Mouse (Mus musculus): ENCODE data around the gene Dapk2.

The Dapk2 gene

GRCm38 (mm10) chr9:66157958-66158830 is at the start of gene Dapk2:
Gene Dapk2, plus strand, starts transcription at chr9:66158223.
- in situ Hi-C loops (cut with MboI, MseI): no loop called here

- in situ Hi-C loops (cut with MboI, MseI): no loop called here
These were observed 48.4 kb upstream of the Dapk2 start for GRCm38 (mm10) chr9:66109574-66109973.

GRCm38 (mm10) chr9:66110126-66110525 is 47.9 kb upstream of the Dapk2 start:
- in situ Hi-C loops (cut with MboI, MseI): no loop called here

- in situ Hi-C loops (cut with MboI, MseI): no loop called here
These were observed 47.2 kb upstream of the Dapk2 start for GRCm38 (mm10) chr9:66110611-66111379.

GRCm38 (mm10) chr9:66114341-66114740 is 43.7 kb upstream of the Dapk2 start:
- in situ Hi-C loops (cut with MboI, MseI): no loop called here

GRCm38 (mm10) chr9:66116890-66117289 is 41.1 kb upstream of the Dapk2 start:
- in situ Hi-C loops (cut with MboI, MseI): no loop called here

- in situ Hi-C loops (cut with MboI, MseI): no loop called here
These were observed 38.5 kb upstream of the Dapk2 start for GRCm38 (mm10) chr9:66119498-66119897.

- in situ Hi-C loops (cut with MboI, MseI): loop anchor here (5.0 kb wide), 1 partner anchor 53 kb away; the partner anchor contains the start of gene Snx22
These were observed 37.9 kb upstream of the Dapk2 start for GRCm38 (mm10) chr9:66120106-66120505.

- in situ Hi-C loops (cut with MboI, MseI): loop anchor here (5.0 kb wide), 1 partner anchor 54 kb away; the partner anchor contains the start of gene Snx22
These were observed 37.1 kb upstream of the Dapk2 start for GRCm38 (mm10) chr9:66120945-66121344.

GRCm38 (mm10) chr9:66121421-66121820 is 36.6 kb upstream of the Dapk2 start:
- in situ Hi-C loops (cut with MboI, MseI): loop anchor here (5.0 kb wide), 1 partner anchor 54 kb away; the partner anchor contains the start of gene Snx22

GRCm38 (mm10) chr9:66123648-66124047 is 34.4 kb upstream of the Dapk2 start:
- in situ Hi-C loops (cut with MboI, MseI): loop anchor here (5.0 kb wide), 1 partner anchor 56 kb away; the partner anchor contains the start of gene Snx22

GRCm38 (mm10) chr9:66124111-66124531 is 33.9 kb upstream of the Dapk2 start:
- in situ Hi-C loops (cut with MboI, MseI): loop anchor here (5.0 kb wide), 1 partner anchor 57 kb away; the partner anchor contains the start of gene Snx22

- in situ Hi-C loops (cut with MboI, MseI): loop anchor here (5.0 kb wide), 1 partner anchor 58 kb away; the partner anchor contains the start of gene Snx22
These were observed 33.1 kb upstream of the Dapk2 start for GRCm38 (mm10) chr9:66124681-66125542.

- in situ Hi-C loops (cut with MboI, MseI): no loop called here
These were observed 32.2 kb upstream of the Dapk2 start for GRCm38 (mm10) chr9:66125543-66126455.

GRCm38 (mm10) chr9:66126456-66127192 is 31.4 kb upstream of the Dapk2 start, which contains the start of the genes Snx1 and Ciao2a:
Gene Snx1, minus strand, starts transcription at chr9:66126587.
Gene Ciao2a, plus strand, starts transcription at chr9:66126611.
- in situ Hi-C loops (cut with MboI, MseI): no loop called here

GRCm38 (mm10) chr9:66127193-66127546 is 30.9 kb upstream of the Dapk2 start:
- in situ Hi-C loops (cut with MboI, MseI): no loop called here

GRCm38 (mm10) chr9:66127884-66128283 is 30.1 kb upstream of the Dapk2 start:
- in situ Hi-C loops (cut with MboI, MseI): no loop called here

GRCm38 (mm10) chr9:66131466-66131865 is 26.6 kb upstream of the Dapk2 start:
- in situ Hi-C loops (cut with MboI, MseI): no loop called here

- in situ Hi-C loops (cut with MboI, MseI): no loop called here
These were observed 22.1 kb upstream of the Dapk2 start for GRCm38 (mm10) chr9:66135967-66136366.

Data from T-helper 2 cell (primary cell).